Mouse (Mus musculus) forebrain, embryonic 13.5 days (tissue): ENCODE measurements around the gene Cdkn2aipnl. TPM values are rescaled to one million over a fixed set of nuclear protein-coding genes. Genes with fewer than 3 reads are reported as not detected.

Experiments
- ATAC-seq: fragments of 200-750 bp; cut with Nextera tagmentation; 2 replicates; pipeline ENCODE4 v1.8.0; 2017
- H3K27ac ChIP-seq: fragments of 300-500 bp; sonication (generic); 2 replicates; pipeline ENCODE4 v1.5.1; 2015; ENCODE audit warnings: inconsistent platforms, mild to moderate bottlenecking, moderate library complexity
- H3K27me3 ChIP-seq: fragments of 300-500 bp; sonication (generic); 2 replicates; pipeline ENCODE4 v1.6.1; 2015; ENCODE audit warnings: mild to moderate bottlenecking, inconsistent platforms
- H3K36me3 ChIP-seq: fragments of 300-500 bp; sonication (generic); 2 replicates; pipeline ENCODE4 v1.6.1; 2015; ENCODE audit warnings: mild to moderate bottlenecking, inconsistent platforms; ENCODE audit not compliant: poor library complexity, severe bottlenecking
- H3K4me1 ChIP-seq: fragments of 300-500 bp; sonication (generic); 2 replicates; pipeline ENCODE4 v1.6.1; 2015; ENCODE audit warnings: inconsistent platforms
- H3K4me2 ChIP-seq: fragments of 300-500 bp; sonication (generic); 2 replicates; pipeline ENCODE4 v1.6.1; 2015; ENCODE audit warnings: inconsistent platforms, mild to moderate bottlenecking, moderate library complexity
- H3K4me3 ChIP-seq: fragments of 300-500 bp; sonication (generic); 2 replicates; pipeline ENCODE4 v1.5.1; 2015; ENCODE audit warnings: mild to moderate bottlenecking, inconsistent platforms
- H3K9ac ChIP-seq: fragments of 300-500 bp; sonication (generic); 2 replicates; pipeline ENCODE4 v1.6.1; 2015; ENCODE audit warnings: mild to moderate bottlenecking, inconsistent platforms
- H3K9me3 ChIP-seq: fragments of 300-500 bp; sonication (generic); replicated peaks from 2 replicates; pipeline ENCODE4 v1.6.1; 2016; ENCODE audit warnings: inconsistent platforms
- WGBS: fragments of 180-500 bp; shearing (Covaris S2); methylation state at CpG from one replicate; pipeline ENCODE4 v1.1.7; 2015; 5-methylcytosine and 5-hydroxymethylcytosine counted together
- polyA plus RNA-seq: library from polyadenylated mRNA; unstranded; fragments of >200 nt; fragmentation: Nextera tagmentation; extraction: Ambion mirVana; gene quantifications from 2 replicates; pipeline ENCODE4 v1.2.1, GENCODE M21; 2015

Gene Cdkn2aipnl
- polyA plus RNA-seq, 1 experiment from 2014 or later: 114 TPM

DNA sequence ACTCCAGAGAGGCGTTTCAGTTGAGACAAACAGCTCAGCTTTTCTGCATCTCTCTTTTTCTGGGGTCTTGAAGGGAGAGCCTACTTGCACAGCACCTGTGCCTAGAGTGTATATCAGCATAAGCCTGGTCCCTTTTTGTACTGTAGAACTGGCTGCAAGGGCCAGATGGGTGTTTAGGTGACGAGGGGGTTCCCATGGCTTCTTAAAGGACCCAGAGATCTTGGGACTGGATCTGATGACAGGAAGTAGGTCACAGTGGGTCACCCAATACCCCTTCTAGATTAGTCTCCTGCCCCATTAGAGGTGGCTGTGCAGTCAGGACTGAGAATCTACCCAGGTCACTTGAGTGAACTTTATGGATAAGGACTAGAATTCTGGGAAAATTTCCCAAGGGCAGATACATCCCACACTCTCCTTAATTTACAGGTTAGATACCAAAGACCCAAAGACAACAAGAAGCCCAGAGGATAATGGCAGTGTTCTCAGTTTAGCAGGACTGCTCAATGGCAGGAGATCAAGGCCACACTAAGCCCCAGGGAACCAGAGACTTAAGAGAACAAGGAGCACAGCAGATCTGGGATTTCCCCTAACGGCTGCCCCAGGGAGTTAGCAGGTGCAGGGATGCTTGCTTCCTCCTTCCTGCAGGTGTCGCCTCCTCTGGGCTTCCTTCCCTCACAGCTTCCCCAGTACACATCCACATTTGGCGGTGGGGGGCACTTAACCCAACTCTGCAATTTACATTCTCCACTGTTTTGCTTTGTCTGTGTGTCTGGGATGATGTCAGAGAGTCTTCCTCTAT lies 31.6 kb upstream of the Cdkn2aipnl start:
- Histone ChIP-seq H3K4me1 (no peaks in the 10 kb centered on the region), H3K4me3 (no peak overlapping the region), H3K36me3 (no peaks in the 10 kb centered on the region), H3K9me3 (no peaks in the 10 kb centered on the region), H3K27ac (no peak overlapping the region), H3K4me2 (no peak overlapping the region), H3K9ac (no peak overlapping the region), H3K27me3 (no peaks in the 10 kb centered on the region)
- ATAC-seq: no peak
- WGBS: 57% methylated on average over 5 of the region's 5 CpGs

DNA sequence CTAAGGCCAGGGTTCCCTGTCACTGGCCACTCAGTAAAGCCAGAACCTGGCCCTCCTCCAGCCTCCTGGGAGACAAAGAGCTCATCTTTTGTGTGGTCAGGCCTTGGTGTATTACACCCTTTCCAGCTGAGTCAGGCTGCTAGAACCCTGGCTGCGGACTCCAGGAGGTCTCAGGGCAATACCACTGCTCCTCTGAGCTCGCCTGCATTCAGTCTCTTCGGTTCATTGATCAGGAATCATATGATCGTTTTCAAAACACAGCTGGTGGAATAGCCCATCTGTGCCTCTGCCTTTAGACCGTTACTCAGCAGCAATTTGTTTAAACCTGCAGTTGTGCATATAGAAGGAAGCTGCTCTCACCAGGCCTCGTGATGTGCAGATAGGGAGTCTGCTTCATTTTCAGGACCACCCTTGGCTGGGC lies 30.1 kb upstream of the Cdkn2aipnl start:
- H3K9me3 ChIP-seq: no peaks in the 10 kb centered on the region
- H3K4me2 ChIP-seq: no peak overlapping the region
- no peak overlapping the region for H3K9ac ChIP-seq
- ATAC-seq: no peak
- WGBS: 65% methylated on average over 6 of the region's 6 CpGs
- no peaks in the 10 kb centered on the region for H3K36me3 ChIP-seq
- H3K27me3 ChIP-seq: no peaks in the 10 kb centered on the region
- no peak overlapping the region for H3K4me3 ChIP-seq
- H3K4me1 ChIP-seq: no peaks in the 10 kb centered on the region
- H3K27ac ChIP-seq: no peak overlapping the region

DNA sequence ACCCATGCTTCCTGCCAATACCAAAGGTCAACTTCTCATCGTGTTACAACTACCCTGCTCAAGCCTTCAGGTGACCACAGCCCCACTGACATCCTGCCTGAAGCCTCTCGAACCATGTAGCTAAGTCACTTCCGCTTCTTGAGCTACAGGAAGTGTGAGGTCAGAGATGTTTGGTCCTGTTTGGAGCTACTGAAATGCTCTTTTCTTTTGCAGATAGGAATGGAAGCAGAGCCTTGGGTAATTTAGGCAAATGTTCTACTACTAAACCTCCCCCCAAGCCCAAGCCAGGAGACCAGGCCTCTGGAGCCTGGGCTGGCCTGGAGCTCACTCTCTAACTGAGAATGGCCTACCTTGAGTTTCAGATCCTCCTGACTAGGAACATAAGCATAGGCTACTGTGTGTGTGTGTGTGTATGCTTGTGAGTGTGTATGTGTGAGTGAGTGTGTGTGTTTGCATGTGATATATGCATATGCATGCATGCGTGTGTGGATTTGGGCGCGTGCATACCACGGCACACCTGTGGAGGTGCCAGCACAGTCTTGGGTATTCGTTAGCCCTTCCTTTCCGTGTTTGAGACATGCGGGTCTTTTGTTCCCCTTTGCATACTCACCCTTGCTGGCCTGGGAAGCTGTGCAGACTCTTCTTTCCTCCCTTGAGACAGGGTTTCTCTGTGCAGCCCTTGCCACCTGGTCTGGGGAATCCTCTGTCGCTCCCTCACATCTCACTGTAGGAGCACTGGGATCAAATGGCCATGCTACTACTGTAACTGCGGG lies 28.5 kb upstream of the Cdkn2aipnl start:
- no peaks in the 10 kb centered on the region for H3K27me3 ChIP-seq

DNA sequence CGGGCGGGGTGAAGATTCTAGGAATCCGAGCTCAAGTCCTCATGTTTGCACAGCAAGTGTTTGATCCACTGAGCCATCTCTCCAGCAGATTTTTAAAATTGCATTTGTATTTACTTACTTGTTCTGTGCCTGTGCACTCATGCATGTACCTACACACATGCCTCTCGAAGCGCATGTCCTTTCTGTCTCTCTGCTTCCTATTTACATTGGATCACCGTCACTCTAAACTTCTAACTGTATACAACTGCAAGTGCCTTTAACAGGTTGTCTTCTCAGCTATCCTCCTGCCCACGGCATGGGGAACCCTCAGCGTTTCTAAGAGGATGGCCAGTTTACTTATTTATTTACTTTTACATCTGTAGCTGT lies 27.9 kb upstream of the Cdkn2aipnl start:
- H3K4me1 ChIP-seq: peaks cover 11% of the 10 kb centered on the region
- no peak overlapping the region for H3K4me3 ChIP-seq
- no peak for ATAC-seq
- WGBS: 88% methylated on average over 8 of the region's 8 CpGs
- no peak overlapping the region for H3K4me2 ChIP-seq
- H3K27me3 ChIP-seq: no peaks in the 10 kb centered on the region
- H3K36me3 ChIP-seq: no peaks in the 10 kb centered on the region
- no peak overlapping the region for H3K27ac ChIP-seq
- no peaks in the 10 kb centered on the region for H3K9me3 ChIP-seq
- no peak overlapping the region for H3K9ac ChIP-seq

More for the DNA sequence above, 28.5 kb upstream of the Cdkn2aipnl start:
- Histone ChIP-seq H3K27ac (no peak overlapping the region), H3K9me3 (no peaks in the 10 kb centered on the region), H3K36me3 (no peaks in the 10 kb centered on the region), H3K4me2 (no peak overlapping the region), H3K4me1 (peaks cover 11% of the 10 kb centered on the region), H3K4me3 (no peak overlapping the region), H3K9ac (no peak overlapping the region)
- WGBS: 84% methylated on average over 12 of the region's 12 CpGs
- ATAC-seq: no peak

DNA sequence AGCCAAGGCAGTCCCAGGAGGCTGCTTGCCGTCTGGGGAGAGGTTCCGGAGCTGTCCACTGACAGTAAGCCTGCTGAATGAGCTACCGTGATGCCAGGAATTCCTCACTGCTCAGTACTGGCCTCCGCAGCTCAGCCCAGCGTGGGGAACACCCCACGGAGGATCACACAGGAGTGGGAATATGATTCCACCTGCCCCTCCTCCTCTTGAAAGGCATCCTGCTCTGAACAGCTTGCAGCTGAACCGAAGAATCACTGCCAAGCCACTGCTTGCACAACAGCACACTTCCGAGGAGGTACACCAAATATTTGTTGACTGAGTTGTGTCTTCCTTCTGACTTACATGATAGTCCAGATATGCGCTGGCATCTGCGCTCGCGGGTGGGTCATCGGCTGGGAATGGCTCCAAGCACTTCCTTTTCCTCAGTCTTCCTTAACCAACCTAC lies 26.9 kb upstream of the Cdkn2aipnl start:
- Histone ChIP-seq H3K27ac (no peak overlapping the region), H3K4me2 (no peak overlapping the region), H3K36me3 (no peaks in the 10 kb centered on the region), H3K27me3 (no peaks in the 10 kb centered on the region), H3K4me1 (peaks cover 11% of the 10 kb centered on the region), H3K4me3 (no peak overlapping the region), H3K9me3 (no peaks in the 10 kb centered on the region), H3K9ac (no peak overlapping the region)
- WGBS: 82% methylated on average over 13 of the region's 13 CpGs
- ATAC-seq: no peak

DNA sequence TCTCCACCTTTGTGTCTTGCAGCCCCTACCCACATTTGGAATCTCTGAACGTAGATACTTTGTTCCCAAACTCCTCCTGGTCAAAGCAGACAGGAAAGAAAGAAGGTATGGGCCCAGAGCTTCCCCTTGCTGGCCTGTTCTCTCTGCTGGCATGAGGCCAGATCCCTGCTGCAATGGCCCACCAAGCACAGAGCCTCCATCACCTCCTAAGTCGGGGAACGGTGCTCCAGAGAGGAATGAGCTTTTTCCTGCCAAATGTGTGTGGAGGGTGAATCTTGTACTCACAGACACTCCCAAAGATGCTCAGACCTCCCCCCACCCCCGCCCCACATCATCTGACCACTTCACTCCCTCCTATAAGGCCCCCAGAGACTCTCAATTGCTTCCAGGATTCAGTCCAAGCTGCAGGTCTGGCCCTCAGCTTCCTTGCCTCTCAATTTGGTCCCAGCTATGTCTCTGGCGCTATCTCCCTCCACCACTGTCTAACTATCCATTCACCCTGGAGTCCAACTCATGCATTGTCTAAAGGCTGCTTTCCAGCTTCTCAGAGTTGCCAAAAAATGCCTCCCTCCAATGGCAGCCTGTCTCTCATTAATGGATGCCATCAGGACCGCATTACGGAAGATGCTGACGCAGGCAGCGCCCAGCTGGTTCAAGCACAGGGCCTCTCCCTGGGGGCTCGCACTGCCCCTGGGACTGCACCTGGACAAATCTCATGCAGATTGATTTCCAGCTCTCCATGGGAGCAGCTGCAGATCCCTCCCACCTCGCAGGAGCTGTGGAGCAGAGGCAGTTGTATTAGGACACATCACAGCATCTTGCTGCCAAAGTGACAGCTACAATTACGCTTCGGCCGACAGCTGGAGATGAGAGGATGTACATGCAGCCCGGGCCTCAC lies 24.6 kb upstream of the Cdkn2aipnl start:
- 55% methylated on average over 15 of the region's 15 CpGs for WGBS
- Histone ChIP-seq H3K4me3 (no peak overlapping the region), H3K27me3 (no peaks in the 10 kb centered on the region), H3K4me1 (peaks cover 11% of the 10 kb centered on the region), H3K4me2 (no peak overlapping the region), H3K9me3 (no peaks in the 10 kb centered on the region), H3K27ac (peak overlapping the region; percentile 31; the same call in 1 of the 2 replicates), H3K36me3 (no peaks in the 10 kb centered on the region), H3K9ac (no peak overlapping the region)
- peak; percentile 81 for ATAC-seq

DNA sequence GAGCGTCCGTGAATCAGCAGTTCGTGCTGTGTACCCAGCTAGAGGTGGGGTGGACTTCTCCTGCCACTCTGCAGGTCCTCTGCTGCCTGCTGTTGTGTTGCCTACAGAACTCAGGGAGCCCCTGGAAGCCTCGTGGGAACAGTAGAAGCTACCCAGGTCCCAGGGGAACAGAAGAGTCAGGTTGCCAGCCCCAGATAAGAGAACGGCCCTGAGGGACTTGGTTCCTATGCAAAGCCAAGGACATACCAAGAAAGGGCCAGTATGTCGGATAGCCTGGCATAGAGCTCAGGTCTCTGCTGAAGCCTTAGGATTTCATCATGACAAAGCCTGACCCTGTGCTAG lies 24.0 kb upstream of the Cdkn2aipnl start:
- Histone ChIP-seq H3K36me3 (no peaks in the 10 kb centered on the region), H3K9ac (no peak overlapping the region), H3K9me3 (no peaks in the 10 kb centered on the region), H3K4me2 (no peak overlapping the region), H3K4me3 (no peak overlapping the region), H3K27ac (peak overlapping the region; percentile 31; the same call in 1 of the 2 replicates), H3K27me3 (no peaks in the 10 kb centered on the region), H3K4me1 (peaks cover 11% of the 10 kb centered on the region)
- no peak for ATAC-seq
- WGBS: 52% methylated on average over 6 of the region's 6 CpGs

DNA sequence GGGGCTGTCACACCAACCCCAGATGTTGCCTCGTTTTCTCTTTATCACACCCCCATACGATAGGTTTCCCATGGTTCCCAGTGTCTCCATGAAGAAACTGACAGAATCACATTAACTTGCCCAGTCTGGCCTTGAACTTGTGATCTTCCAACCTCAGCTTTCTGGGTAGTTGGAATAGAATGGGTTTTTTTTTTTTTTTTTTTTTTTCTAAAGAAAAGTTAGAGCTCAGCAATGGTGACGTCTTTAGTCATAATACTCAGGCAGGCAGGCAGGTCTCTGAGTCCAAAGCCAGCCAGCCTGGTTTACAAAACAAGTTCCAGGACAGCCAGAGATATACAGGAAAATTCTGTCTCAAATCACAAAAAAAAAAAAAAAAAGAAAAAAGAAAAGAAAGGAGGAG lies 23.2 kb upstream of the Cdkn2aipnl start:
- Histone ChIP-seq H3K9ac (no peak overlapping the region), H3K36me3 (no peaks in the 10 kb centered on the region), H3K27ac (no peak overlapping the region), H3K9me3 (no peaks in the 10 kb centered on the region), H3K4me3 (no peak overlapping the region), H3K4me2 (no peak overlapping the region), H3K27me3 (no peaks in the 10 kb centered on the region), H3K4me1 (peaks cover 11% of the 10 kb centered on the region)
- no peak for ATAC-seq
- WGBS: 78% methylated on average over 3 of the region's 3 CpGs

DNA sequence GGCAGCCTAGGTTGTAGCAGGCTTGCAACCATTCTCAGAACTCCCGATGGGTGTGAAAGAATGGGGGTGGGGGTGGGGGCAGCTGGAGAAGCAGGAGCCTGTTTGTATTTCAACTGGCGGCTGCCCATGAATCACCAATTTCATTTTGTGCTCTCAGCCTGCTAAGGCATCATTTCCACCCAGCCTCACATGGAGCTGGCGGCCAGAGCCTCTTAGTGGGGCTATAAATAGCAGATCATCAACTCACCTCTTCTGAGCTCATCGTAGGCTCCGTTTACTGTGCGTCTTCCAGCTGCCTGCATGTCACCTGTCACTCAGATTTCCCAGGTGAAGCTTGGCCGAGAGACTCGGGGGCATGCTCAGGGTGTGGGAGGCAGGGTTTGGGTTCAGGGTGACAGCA lies 21.9 kb upstream of the Cdkn2aipnl start:
- Histone ChIP-seq H3K4me2 (no peak overlapping the region), H3K4me1 (peaks cover 11% of the 10 kb centered on the region), H3K27me3 (no peaks in the 10 kb centered on the region), H3K4me3 (no peak overlapping the region), H3K9me3 (no peaks in the 10 kb centered on the region), H3K27ac (no peak overlapping the region), H3K36me3 (no peaks in the 10 kb centered on the region), H3K9ac (no peak overlapping the region)
- ATAC-seq: no peak
- 52% methylated on average over 8 of the region's 8 CpGs for WGBS

DNA sequence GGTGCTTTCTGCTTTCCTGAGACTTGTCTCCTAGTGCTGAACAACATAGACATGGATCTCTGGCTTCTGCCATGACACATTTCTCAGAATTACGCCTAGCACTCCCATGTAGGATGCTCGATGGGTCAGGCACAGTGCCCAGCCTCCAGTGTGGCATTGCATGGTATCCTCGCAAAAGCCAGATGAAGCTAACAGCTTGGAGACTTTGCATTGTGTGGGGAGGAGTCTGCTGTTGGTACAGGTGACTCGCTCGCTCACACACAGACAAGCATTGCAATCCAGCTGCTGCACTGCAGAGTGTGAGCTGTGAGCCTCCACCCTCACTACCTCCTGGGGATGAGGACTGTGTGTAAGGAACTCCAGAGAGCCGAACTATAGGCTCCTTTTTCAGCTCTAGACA lies 21.3 kb upstream of the Cdkn2aipnl start:
- Histone ChIP-seq H3K27ac (no peak overlapping the region), H3K36me3 (no peaks in the 10 kb centered on the region), H3K27me3 (no peaks in the 10 kb centered on the region), H3K4me1 (peaks cover 11% of the 10 kb centered on the region), H3K9ac (no peak overlapping the region), H3K4me2 (no peak overlapping the region), H3K9me3 (no peaks in the 10 kb centered on the region), H3K4me3 (no peak overlapping the region)
- 81% methylated on average over 6 of the region's 6 CpGs for WGBS
- no peak for ATAC-seq

DNA sequence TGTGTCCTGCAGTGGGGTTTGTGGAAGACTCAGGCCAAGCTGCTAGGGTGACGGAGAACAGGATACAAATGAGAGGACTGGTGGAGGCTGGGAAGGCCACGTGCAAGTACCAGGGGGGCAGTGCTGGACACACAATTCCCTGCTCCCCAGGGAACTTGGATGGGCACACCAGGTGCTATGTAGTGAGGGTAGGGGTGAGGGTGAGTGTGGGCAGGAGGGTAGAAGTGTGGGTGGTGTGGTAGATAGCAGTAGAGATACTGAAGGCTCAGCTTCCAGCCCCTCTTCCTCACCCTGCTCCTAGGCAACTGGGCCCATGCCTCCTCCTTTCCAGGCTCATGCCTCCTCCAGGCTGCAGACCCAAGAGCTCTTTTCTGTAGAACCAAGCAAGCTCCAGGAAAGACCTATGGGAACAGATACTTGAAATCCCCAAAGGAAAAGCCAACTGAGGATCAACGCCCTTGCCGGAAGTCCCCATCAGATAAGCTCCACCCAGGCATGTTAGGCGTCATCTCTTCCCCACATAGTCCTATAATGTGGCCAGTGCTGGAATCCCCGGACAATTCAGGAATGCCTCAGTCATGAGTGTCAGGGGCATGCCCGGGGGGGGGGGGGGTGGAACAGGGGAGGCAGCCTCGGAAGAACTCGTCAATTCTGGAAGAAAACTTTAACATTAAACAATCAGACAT lies 18.2 kb upstream of the Cdkn2aipnl start:
- Histone ChIP-seq H3K27me3 (no peaks in the 10 kb centered on the region), H3K4me3 (no peak overlapping the region), H3K36me3 (no peaks in the 10 kb centered on the region), H3K9me3 (no peaks in the 10 kb centered on the region), H3K27ac (no peak overlapping the region), H3K9ac (no peak overlapping the region), H3K4me2 (no peak overlapping the region), H3K4me1 (no peaks in the 10 kb centered on the region)
- no peak for ATAC-seq
- WGBS: 85% methylated on average over 9 of the region's 9 CpGs
